Mouse (Mus musculus) midbrain, postnatal 0 days (tissue): Measurements from ENCODE around the gene Emc4. TPM values are rescaled to one million over a fixed set of nuclear protein-coding genes. Genes with fewer than 3 reads are reported as not detected.

Experiments used
- ATAC-seq: fragments of 200-750 bp; cut with Nextera tagmentation; 2 replicates; pipeline ENCODE4 v1.8.0; 2017; ENCODE audit warnings: moderate number of reproducible peaks, mild to moderate bottlenecking, moderate TSS enrichment, moderate library complexity; ENCODE audit not compliant: low FRiP score
- DNase-seq: peaks from one replicate; pipeline ENCODE4 v3.0.0-alpha.2; 2015; ENCODE audit warnings: low spot score
- H3K27ac ChIP-seq: fragments of 300-500 bp; sonication (generic); 2 replicates; pipeline ENCODE4 v1.5.1; 2014; ENCODE audit warnings: low read depth, mild to moderate bottlenecking, low read length, mixed read lengths
- H3K27me3 ChIP-seq: fragments of 300-500 bp; sonication (generic); 2 replicates; pipeline ENCODE4 v1.6.1; 2014; ENCODE audit warnings: low read length, control low read depth, mixed read lengths; ENCODE audit not compliant: insufficient read depth
- H3K36me3 ChIP-seq: fragments of 300-500 bp; sonication (generic); 2 replicates; pipeline ENCODE4 v1.6.1; 2014; ENCODE audit warnings: low read length, control low read depth, mixed read lengths; ENCODE audit not compliant: insufficient read depth
- H3K4me1 ChIP-seq: fragments of 300-500 bp; sonication (generic); 2 replicates; pipeline ENCODE4 v1.6.1; 2014; ENCODE audit warnings: mild to moderate bottlenecking, control low read depth, antibody characterized with exemption, low read length, mixed read lengths; ENCODE audit not compliant: insufficient read depth
- H3K4me2 ChIP-seq: fragments of 300-500 bp; sonication (generic); 2 replicates; pipeline ENCODE4 v1.6.1; 2014; ENCODE audit warnings: low read depth, mild to moderate bottlenecking, low read length, mixed read lengths; ENCODE audit not compliant: poor library complexity, severe bottlenecking
- H3K4me3 ChIP-seq: fragments of 300-500 bp; sonication (generic); 2 replicates; pipeline ENCODE4 v1.5.1; 2014; ENCODE audit warnings: low read depth, mild to moderate bottlenecking, low read length, moderate library complexity
- H3K9ac ChIP-seq: fragments of 300-500 bp; sonication (generic); replicated peaks from 2 replicates; pipeline ENCODE4 v1.6.1; 2014; ENCODE audit warnings: mild to moderate bottlenecking, low read length, moderate library complexity, mixed read lengths; ENCODE audit not compliant: poor library complexity, severe bottlenecking
- H3K9me3 ChIP-seq: fragments of 300-500 bp; sonication (generic); 2 replicates; pipeline ENCODE4 v1.6.1; 2016; ENCODE audit warnings: low read length, control low read depth
- CTCF ChIP-seq: IDR thresholded peaks from 2 replicates; pipeline ENCODE4 v1.5.1; 2016; ENCODE audit warnings: antibody characterized with exemption, mild to moderate bottlenecking
- WGBS: fragments of 180-500 bp; shearing (Covaris S2); extraction: QIAGEN DNeasy Blood & Tissue Kit; methylation state at CpG from one replicate; pipeline ENCODE4 v1.1.7; 2014; 5-methylcytosine and 5-hydroxymethylcytosine counted together
- polyA plus RNA-seq: library from polyadenylated mRNA; unstranded; fragments of >200 nt; fragmentation: Nextera tagmentation; extraction: Ambion mirVana; gene quantifications from 2 replicates; pipeline ENCODE4 v1.2.1, GENCODE M21; 2015
- total RNA-seq: library from RNA; depleted of rRNA; stranded (reverse); fragments of >200 nt; gene quantifications from 2 replicates; pipeline ENCODE4 v1.2.3, GENCODE M21; 2014

The Emc4 gene
- total and polyA plus RNA-seq, 2 experiments from 2014 or later: 129 to 219 TPM

- no peak for TF ChIP-seq CTCF
- Histone ChIP-seq H3K27me3 (no peaks in the 10 kb centered on the region), H3K27ac (no peak overlapping the region), H3K9me3 (no peaks in the 10 kb centered on the region), H3K36me3 (no peaks in the 10 kb centered on the region), H3K4me3 (no peak overlapping the region), H3K4me1 (no peaks in the 10 kb centered on the region), H3K9ac (no peak overlapping the region), H3K4me2 (no peak overlapping the region)
- ATAC-seq (no peak), DNase-seq (no peak)
- 67% methylated on average over 5 of the region's 5 CpGs for WGBS
These were observed 2.1 kb upstream of the Emc4 start for GRCm38 (mm10) chr2:112369941-112370340.

DNA sequence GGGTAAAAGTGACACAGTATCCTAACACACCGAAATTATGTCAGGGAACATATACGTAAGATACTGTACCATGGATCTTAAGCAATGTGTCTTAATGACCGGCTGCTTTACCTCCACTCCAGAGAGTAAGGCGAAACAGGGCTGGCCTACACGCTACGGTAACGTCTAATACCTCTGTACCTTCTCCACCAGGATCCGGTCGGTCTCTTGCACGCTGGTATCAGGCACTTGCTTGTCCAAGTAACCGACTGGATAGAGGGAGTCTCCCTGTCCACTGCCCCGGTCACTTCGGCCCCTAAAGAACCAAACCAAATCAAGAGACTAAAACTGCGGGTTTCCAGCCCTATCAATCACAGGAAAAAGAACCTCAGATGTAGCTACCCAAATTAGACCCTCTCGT is 605 bp downstream of the Emc4 start:
- TF ChIP-seq CTCF: no peak
- Histone ChIP-seq H3K4me1 (no peaks in the 10 kb centered on the region), H3K4me3 (peak overlapping the region; percentile 86), H3K27ac (peak overlapping the region; percentile 68), H3K9ac (peak overlapping the region; percentile 82), H3K4me2 (peak overlapping the region; percentile 91), H3K9me3 (no peaks in the 10 kb centered on the region), H3K27me3 (no peaks in the 10 kb centered on the region), H3K36me3 (peaks cover 18% of the 10 kb centered on the region)
- DNase-seq (no peak), ATAC-seq (peak; percentile 31; the same call in 1 of the 2 replicates)
- 19% methylated on average over 15 of the region's 15 CpGs for WGBS

GRCm38 (mm10) chr2:112360781-112361169 is 7.1 kb downstream of the Emc4 start:
- 84% methylated on average over 2 of the region's 2 CpGs for WGBS
- Histone ChIP-seq H3K4me2 (no peak overlapping the region), H3K4me3 (no peak overlapping the region), H3K27ac (no peak overlapping the region), H3K9me3 (no peaks in the 10 kb centered on the region), H3K36me3 (peaks cover 66% of the 10 kb centered on the region), H3K27me3 (no peaks in the 10 kb centered on the region), H3K9ac (no peak overlapping the region), H3K4me1 (no peaks in the 10 kb centered on the region)
- DNase-seq (no peak), ATAC-seq (no peak)
- TF ChIP-seq CTCF: no peak

GRCm38 (mm10) chr2:112360012-112360780 is 7.6 kb downstream of the Emc4 start:
- Histone ChIP-seq H3K36me3 (peaks cover 67% of the 10 kb centered on the region), H3K27ac (no peak overlapping the region), H3K4me2 (no peak overlapping the region), H3K4me1 (no peaks in the 10 kb centered on the region), H3K4me3 (no peak overlapping the region), H3K27me3 (no peaks in the 10 kb centered on the region), H3K9ac (no peak overlapping the region), H3K9me3 (no peaks in the 10 kb centered on the region)
- DNase-seq: no peak
- no peak for TF ChIP-seq CTCF
- 92% methylated on average over 12 of the region's 12 CpGs for WGBS
- no peak for ATAC-seq

DNA sequence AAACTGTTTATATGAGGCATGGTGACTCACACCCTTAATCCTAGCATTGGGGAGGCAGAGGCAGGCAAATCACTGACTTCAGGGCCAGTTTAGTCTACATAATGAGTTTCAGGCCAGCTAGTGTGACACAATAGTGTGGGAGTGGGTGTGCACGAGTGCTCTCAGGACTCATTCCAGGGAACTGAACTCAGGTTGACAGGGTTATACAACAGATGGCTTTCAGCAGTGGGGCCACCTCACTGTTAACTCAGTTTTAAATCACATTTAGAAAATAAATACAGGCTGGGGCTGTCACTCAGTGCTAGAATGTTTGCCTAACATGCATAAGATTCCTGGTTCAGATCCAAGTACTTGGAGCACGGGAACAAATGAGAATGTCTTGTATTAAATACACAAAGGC is 8.2 kb downstream of the Emc4 start:
- Histone ChIP-seq H3K27me3 (no peaks in the 10 kb centered on the region), H3K4me1 (no peaks in the 10 kb centered on the region), H3K9me3 (no peaks in the 10 kb centered on the region), H3K9ac (no peak overlapping the region), H3K4me2 (no peak overlapping the region), H3K27ac (no peak overlapping the region), H3K36me3 (peaks cover 71% of the 10 kb centered on the region), H3K4me3 (no peak overlapping the region)
- ATAC-seq: no peak
- WGBS: 77% methylated on average over 2 of the region's 2 CpGs
- DNase-seq: no peak
- no peak for TF ChIP-seq CTCF

DNA sequence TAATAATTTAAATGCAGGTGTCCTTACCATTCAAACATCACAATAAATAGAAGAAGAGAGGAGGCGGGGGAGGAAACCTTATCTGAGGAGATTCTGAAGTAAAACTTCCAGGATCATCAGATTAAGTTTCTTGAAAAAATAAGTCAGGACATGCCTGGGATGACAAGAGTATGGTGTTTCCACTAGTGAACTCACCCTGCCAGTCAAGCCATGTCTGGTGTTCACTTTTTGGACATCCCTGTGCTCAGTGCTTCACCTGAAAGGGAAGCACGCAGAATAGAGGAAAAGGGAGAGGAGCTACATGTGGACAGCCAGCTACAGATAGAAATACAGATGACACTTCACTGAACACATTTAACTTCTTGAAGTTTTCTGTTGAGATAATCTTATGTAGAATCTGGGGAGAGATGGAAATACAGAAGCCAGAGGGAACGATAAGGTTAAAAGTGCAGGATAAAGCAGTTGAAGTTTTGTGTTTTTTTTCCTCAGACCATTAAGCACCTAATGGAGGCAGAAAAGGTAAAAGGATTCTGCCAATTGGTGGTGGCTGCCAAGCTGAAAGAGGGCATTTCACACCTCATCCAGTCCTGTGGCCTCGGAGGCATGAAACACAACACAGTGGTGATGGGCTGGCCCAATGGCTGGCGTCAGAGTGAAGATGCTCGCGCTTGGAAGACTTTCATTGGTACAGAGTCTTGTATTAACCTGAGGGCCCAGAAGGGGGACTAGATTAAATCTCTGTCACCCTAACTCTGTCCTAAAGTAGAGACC is 14.0 kb downstream of the Emc4 start:
- DNase-seq (no peak), ATAC-seq (no peak)
- TF ChIP-seq CTCF: no peak
- Histone ChIP-seq H3K9ac (no peak overlapping the region), H3K9me3 (no peaks in the 10 kb centered on the region), H3K4me2 (no peak overlapping the region), H3K4me1 (no peaks in the 10 kb centered on the region), H3K4me3 (no peak overlapping the region), H3K27ac (no peak overlapping the region), H3K36me3 (peaks cover 58% of the 10 kb centered on the region), H3K27me3 (no peaks in the 10 kb centered on the region)
- 92% methylated on average over 7 of the region's 7 CpGs for WGBS
